Mouse (Mus musculus) MEL (cell line): Measurements from ENCODE around the gene Atp5g1. TPM values are rescaled to one million over a fixed set of nuclear protein-coding genes. Genes with fewer than 3 reads are reported as not detected.
A peak's percentile ranks its signal among the peaks of the same experiment; 100 is the strongest.

Experiments used
- DNase-seq: peaks from one replicate; pipeline ENCODE4 v3.0.0; 2011; ENCODE audit warnings: low read depth, low spot score
- H3K27ac ChIP-seq: 2 replicates; pipeline ENCODE4 v1.5.1; 2012; ENCODE audit warnings: low read depth, mild to moderate bottlenecking, control low read depth, low read length, moderate library complexity; ENCODE audit not compliant: control insufficient read depth
- H3K27me3 ChIP-seq, 2 experiments: fragments of 150-350 bp in 1 of 2; sonication (generic) in 1 of 2; 2 replicates each; pipeline ENCODE4 v1.6.1; 2012; ENCODE audit warnings: low read length in 2 of 2, mild to moderate bottlenecking in 2 of 2, improper control_type of control experiment in 1 of 2, moderate library complexity in 1 of 2; ENCODE audit not compliant: insufficient read depth in 2 of 2, control insufficient read depth in 1 of 2
- H3K36me3 ChIP-seq, 2 experiments: 2 replicates each; pipeline ENCODE4 v1.6.1; 2012 to 2014; ENCODE audit warnings: low read length in 2 of 2, improper control_type of control experiment in 1 of 2, inconsistent platforms in 1 of 2, mild to moderate bottlenecking in 1 of 2; ENCODE audit not compliant: insufficient read depth in 2 of 2, control insufficient read depth in 1 of 2
- H3K4me1 ChIP-seq, 2 experiments: fragments of 150-350 bp in 1 of 2; sonication (generic) in 1 of 2; 2 replicates each; pipeline ENCODE4 v1.6.1; 2012; ENCODE audit warnings: low read length in 2 of 2, improper control_type of control experiment in 1 of 2, mild to moderate bottlenecking in 1 of 2; ENCODE audit not compliant: insufficient read depth in 2 of 2, control insufficient read depth in 1 of 2
- H3K4me3 ChIP-seq, 2 experiments: fragments of 150-350 bp in 1 of 2; sonication (generic) in 1 of 2; 2 replicates each; pipeline ENCODE4 v1.5.1; 2012; ENCODE audit warnings: low read depth in 2 of 2, low read length in 2 of 2, mild to moderate bottlenecking in 2 of 2, moderate library complexity in 2 of 2, control low read depth in 1 of 2, improper control_type of control experiment in 1 of 2; ENCODE audit not compliant: control insufficient read depth in 1 of 2, insufficient read depth in 1 of 2
- H3K79me2 ChIP-seq: 2 replicates; pipeline ENCODE4 v1.6.1; 2012; ENCODE audit warnings: mild to moderate bottlenecking, low read length, moderate library complexity; ENCODE audit not compliant: control insufficient read depth, poor library complexity, insufficient read depth
- H3K9ac ChIP-seq: 2 replicates; pipeline ENCODE4 v1.6.1; 2012; ENCODE audit warnings: low read depth, mild to moderate bottlenecking, control low read depth, low read length, moderate library complexity; ENCODE audit not compliant: control insufficient read depth, poor library complexity, severe bottlenecking
- H3K9me3 ChIP-seq: fragments of 150-350 bp; sonication (generic); replicated peaks from 2 replicates; pipeline ENCODE4 v1.6.1; 2012; ENCODE audit warnings: mild to moderate bottlenecking, low read length, improper control_type of control experiment, moderate library complexity; ENCODE audit not compliant: insufficient read depth
- CHD1 ChIP-seq: IDR thresholded peaks from 2 replicates; pipeline ENCODE4 v1.6.1; 2012; ENCODE audit warnings: low read depth, mild to moderate bottlenecking, inconsistent platforms, low read length, improper control_type of control experiment
- E2F4 ChIP-seq: IDR thresholded peaks from 2 replicates; pipeline ENCODE4 v1.6.1; 2011; ENCODE audit warnings: low read depth, low read length, improper control_type of control experiment, borderline replicate concordance
- GABPA ChIP-seq: IDR thresholded peaks from 2 replicates; pipeline ENCODE4 v1.6.1; 2012; ENCODE audit warnings: low read depth, mild to moderate bottlenecking, inconsistent platforms, low read length, improper control_type of control experiment, moderate library complexity
- MAFK ChIP-seq: IDR thresholded peaks from 2 replicates; pipeline ENCODE4 v1.6.1; 2011; ENCODE audit warnings: low read depth, mild to moderate bottlenecking, low read length, improper control_type of control experiment, borderline replicate concordance
- MXI1 ChIP-seq: IDR thresholded peaks from 2 replicates; pipeline ENCODE4 v1.6.1; 2011; ENCODE audit warnings: mild to moderate bottlenecking, low read depth, low read length, improper control_type of control experiment
- MYC ChIP-seq: IDR thresholded peaks from 2 replicates; pipeline ENCODE4 v1.6.1; 2011; ENCODE audit warnings: low read depth, mild to moderate bottlenecking, low read length, improper control_type of control experiment, moderate library complexity
- POLR2A ChIP-seq, 2 experiments: IDR thresholded peaks; 2 replicates each; pipeline ENCODE4 v1.6.1; 2011 to 2012; ENCODE audit warnings: low read length in 2 of 2, mild to moderate bottlenecking in 2 of 2, control low read depth in 1 of 2, improper control_type of control experiment in 1 of 2, low read depth in 1 of 2, moderate library complexity in 1 of 2; ENCODE audit not compliant: control insufficient read depth in 1 of 2, insufficient read depth in 1 of 2, poor library complexity in 1 of 2
- RAD21 ChIP-seq: IDR thresholded peaks from 2 replicates; pipeline ENCODE4 v1.6.1; 2011; ENCODE audit warnings: mild to moderate bottlenecking, low read depth, low read length, improper control_type of control experiment
- SMC3 ChIP-seq: IDR thresholded peaks from 2 replicates; pipeline ENCODE4 v1.6.1; 2011; ENCODE audit warnings: low read depth, low read length, improper control_type of control experiment
- TAL1 ChIP-seq: IDR thresholded peaks from 2 replicates; pipeline ENCODE4 v1.6.1; 2012; ENCODE audit warnings: mild to moderate bottlenecking, inconsistent platforms, low read length, moderate library complexity, mixed read lengths
- TBP ChIP-seq: IDR thresholded peaks from 2 replicates; pipeline ENCODE4 v1.8.0; 2011; ENCODE audit warnings: low read depth, low read length, improper control_type of control experiment
- TCF12 ChIP-seq: IDR thresholded peaks from 2 replicates; pipeline ENCODE4 v1.6.1; 2014; ENCODE audit warnings: low read depth, mild to moderate bottlenecking, inconsistent platforms, low read length, improper control_type of control experiment, moderate library complexity
- USF1 ChIP-seq: IDR thresholded peaks from 2 replicates; pipeline ENCODE4 v1.6.1; 2014; ENCODE audit warnings: low read depth, mild to moderate bottlenecking, inconsistent platforms, low read length, improper control_type of control experiment, moderate library complexity
- USF2 ChIP-seq, 2 experiments: IDR thresholded peaks; 2 replicates each; pipeline ENCODE4 v1.6.1; 2011 to 2012; ENCODE audit warnings: improper control_type of control experiment in 2 of 2, low read length in 2 of 2, borderline replicate concordance in 1 of 2, inconsistent platforms in 1 of 2, low read depth in 1 of 2, mild to moderate bottlenecking in 1 of 2; ENCODE audit not compliant: insufficient read depth in 1 of 2
- ZC3H11A ChIP-seq: IDR thresholded peaks from 2 replicates; pipeline ENCODE4 v1.6.1; 2012; ENCODE audit warnings: low read depth, mild to moderate bottlenecking, inconsistent platforms, low read length, improper control_type of control experiment
- ZMIZ1 ChIP-seq: IDR thresholded peaks from 2 replicates; pipeline ENCODE4 v1.6.1; 2012; ENCODE audit warnings: low read depth, mild to moderate bottlenecking, inconsistent platforms, low read length, improper control_type of control experiment, moderate library complexity
- ZNF384 ChIP-seq: IDR thresholded peaks from 2 replicates; pipeline ENCODE4 v1.6.1; 2012; ENCODE audit warnings: low read depth, mild to moderate bottlenecking, inconsistent platforms, low read length, improper control_type of control experiment
- polyA plus RNA-seq, 2 experiments: library from polyadenylated mRNA; stranded (reverse) in 1 of 2; unstranded in 1 of 2; fragments of >175 nt in 1 of 2; fragments of >200 nt in 1 of 2; gene quantifications; 2 replicates each; pipeline versions ENCODE4 v1.2.1 to v1.2.4; 2012; ENCODE audit warnings: low replicate concordance in 2 of 2, low read depth in 1 of 2; ENCODE audit not compliant: insufficient read length in 2 of 2, insufficient read depth in 1 of 2, missing spikeins in 1 of 2
- total RNA-seq: library from RNA; depleted of rRNA; stranded (reverse); fragments of 300-350 nt; gene quantifications from 2 replicates; pipeline ENCODE4 v1.2.3, GENCODE M21; 2012

The Atp5g1 gene
- total and polyA plus RNA-seq, 3 experiments = 1,519 to 1,694 TPM; not detected in 1

DNA sequence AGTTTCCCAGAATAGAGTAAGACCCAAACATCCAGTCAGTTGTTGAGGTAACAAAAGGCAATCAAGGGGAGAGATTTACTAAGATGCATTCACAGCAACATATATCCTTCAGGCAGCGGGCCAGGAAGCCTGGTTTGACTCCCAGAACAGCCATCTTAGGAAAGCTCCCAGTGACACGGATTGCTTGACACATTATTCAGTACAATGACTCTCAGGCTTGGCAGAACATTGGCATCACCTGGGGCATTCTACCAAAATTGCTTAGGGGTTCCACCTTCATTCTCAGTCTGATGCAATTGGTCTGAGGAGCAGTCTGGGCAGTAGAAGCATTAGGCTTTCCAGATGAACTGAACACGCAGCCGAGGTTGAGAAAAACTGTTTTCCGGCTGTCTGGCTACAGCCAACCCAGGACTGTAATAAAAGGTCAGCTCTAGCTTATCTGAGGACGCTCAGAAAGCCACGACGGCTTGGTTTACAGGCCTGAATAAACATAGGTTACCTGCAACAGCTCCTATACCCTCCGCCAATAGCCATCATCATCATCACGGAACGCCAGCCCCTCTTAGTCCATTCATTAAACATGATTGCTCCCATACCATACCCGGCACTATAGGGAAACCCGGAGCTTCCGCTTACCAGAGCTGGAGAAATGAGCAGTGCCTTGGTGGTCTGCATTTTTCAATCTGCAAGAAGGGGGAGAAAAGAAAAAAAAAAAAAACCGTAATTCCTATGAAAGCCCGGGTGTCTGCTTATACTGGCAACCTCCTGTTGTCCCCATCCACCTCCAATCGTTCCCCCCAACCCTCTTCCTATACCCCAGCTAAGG is 906 bp downstream of the Atp5g1 start:
- Histone ChIP-seq H3K4me1 (peaks cover 0 to 25% of the 10 kb centered on the region in 2 experiments; a peak in 3 of 4 replicates), H3K27me3 (no peaks in the 10 kb centered on the region), H3K79me2 (peaks cover 24% of the 10 kb centered on the region), H3K9me3 (no peaks in the 10 kb centered on the region), H3K36me3 (peaks cover 10 to 31% of the 10 kb centered on the region in 2 experiments), H3K27ac (peak overlapping the region; percentile 69), H3K9ac (peak overlapping the region; percentile 81), H3K4me3 (peak overlapping the region; percentile 61 to 83)
- DNase-seq = peak; percentile 67
- no peak for TF ChIP-seq ZMIZ1
- no peak for TF ChIP-seq ZC3H11A
- TF ChIP-seq CHD1 = peak; percentile 82; the same call in 1 of the 2 replicates
- TF ChIP-seq E2F4 = no peak
- TF ChIP-seq ZNF384 = peak; percentile 55
- TF ChIP-seq POLR2A (IDR thresholded peaks at IDR 0.05; ENCODE audit: control insufficient read depth in 1 of 2, insufficient read depth in 1 of 2, low read depth in 1 of 2, low read length in 2 of 2, poor library complexity in 1 of 2) = no peak
- no peak for TF ChIP-seq USF2 (IDR thresholded peaks at IDR 0.05; ENCODE audit: borderline replicate concordance in 1 of 2, insufficient read depth in 1 of 2, low read depth in 1 of 2, low read length in 2 of 2)
- TF ChIP-seq MXI1 = no peak
- 0 out of 2 replicates have a peak, but pooled peaks have one; percentile 23 for TF ChIP-seq TBP
- peak; percentile 45 for TF ChIP-seq TAL1
- TF ChIP-seq MAFK = no peak
- TF ChIP-seq TCF12 = no peak
- no peak for TF ChIP-seq GABPA
- TF ChIP-seq RAD21 = no peak
- no peak for TF ChIP-seq SMC3

DNA sequence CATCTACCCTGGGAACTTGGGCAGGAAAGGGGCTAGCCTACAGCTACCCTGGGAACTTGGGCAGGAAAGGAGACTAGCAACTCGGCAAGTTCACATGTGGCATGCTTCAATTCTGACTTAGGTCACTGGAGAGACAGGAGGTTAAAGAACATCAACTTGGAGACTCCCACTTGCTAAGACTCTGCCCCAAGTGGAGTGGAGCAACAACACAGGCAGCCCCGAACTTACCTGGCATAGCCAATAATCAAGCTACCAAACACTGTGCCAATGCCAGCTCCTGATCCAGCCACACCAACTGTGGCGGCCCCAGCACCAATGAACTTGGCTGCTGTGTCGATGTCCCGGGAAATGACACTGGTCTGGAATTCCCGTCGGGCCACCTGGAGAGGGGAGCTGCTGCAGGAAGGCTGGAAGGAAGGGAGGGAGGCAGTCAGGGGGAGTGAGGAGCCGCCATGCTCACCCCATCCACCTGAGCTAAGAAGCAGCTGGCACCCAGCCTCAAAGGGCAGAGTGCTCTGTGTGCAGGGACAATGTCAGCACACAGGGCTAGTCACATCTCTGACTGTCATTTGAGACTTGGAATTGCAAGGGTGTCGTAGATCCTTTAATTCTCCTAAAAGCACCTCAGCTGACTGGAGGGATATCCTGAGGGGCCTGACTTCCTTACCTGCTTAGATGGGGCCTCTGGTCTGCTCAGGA is 2.0 kb downstream of the Atp5g1 start:
- TF ChIP-seq MYC (no peak), USF1 (no peak), E2F4 (no peak), ZNF384 (no peak), ZC3H11A (no peak), CHD1 (no peak)
- H3K9ac ChIP-seq = peak overlapping the region; percentile 81
- H3K36me3 ChIP-seq = peaks cover 10 to 31% of the 10 kb centered on the region in 2 experiments
- H3K4me1 ChIP-seq = peaks cover 0 to 25% of the 10 kb centered on the region in 2 experiments; a peak in 3 of 4 replicates
- H3K9me3 ChIP-seq = no peaks in the 10 kb centered on the region
- H3K27me3 ChIP-seq = no peaks in the 10 kb centered on the region
- H3K4me3 ChIP-seq = peak overlapping the region; percentile 61 to 83; a peak in 3 of 4 replicates
- H3K79me2 ChIP-seq = peaks cover 24% of the 10 kb centered on the region
- DNase-seq = no peak
- no peak overlapping the region for H3K27ac ChIP-seq
